Mouse (Mus musculus) right cerebral cortex, adult 18-20 months (tissue): Measurements from ENCODE around the gene Ift88.

Experiments
- DNase-seq: peaks from one replicate; pipeline ENCODE4 v3.0.0; 2022; ENCODE audit warnings: mixed read lengths

Gene Ift88

DNA sequence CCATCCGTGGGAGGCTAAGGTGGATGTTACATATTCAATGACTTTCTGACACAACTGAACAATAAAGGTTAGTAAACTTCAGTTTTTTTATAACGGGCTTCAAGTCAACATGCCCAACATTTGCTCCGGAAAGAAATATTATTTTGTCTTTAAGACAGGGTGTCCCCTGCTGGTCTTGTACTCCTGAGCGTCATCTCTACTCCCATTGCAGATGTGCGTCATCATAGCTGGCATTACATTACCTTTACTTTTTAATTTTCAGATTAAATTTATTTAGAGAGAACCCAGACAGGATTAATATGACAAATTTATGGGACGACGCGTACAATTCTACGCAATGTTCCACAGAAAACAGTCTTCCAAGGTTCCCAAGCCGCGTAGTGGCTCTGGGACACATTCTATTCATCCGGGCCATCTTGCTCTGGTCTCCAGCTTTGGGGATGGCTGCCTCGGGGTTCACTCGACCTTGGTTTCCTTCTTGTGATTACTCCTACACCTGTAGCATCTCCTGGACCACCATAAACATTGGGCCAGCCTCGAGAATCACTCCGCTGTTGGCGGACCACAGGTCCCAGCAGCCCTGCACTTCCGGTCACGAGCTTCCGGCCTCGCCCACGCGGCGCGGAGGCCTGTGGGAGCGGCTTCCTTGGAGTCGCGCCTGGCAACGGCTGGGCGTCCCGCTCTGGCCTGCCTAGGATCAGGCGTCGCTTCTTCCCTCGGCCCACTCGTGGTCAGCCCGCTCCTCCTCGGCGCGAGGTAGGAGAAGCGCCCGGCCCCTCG, at the start of gene Ift88:
Gene Ift88 (plus strand): TSS at position 631 of the 780 bp plus-strand sequence.
- peak; percentile 96 for DNase-seq

- no peak for DNase-seq
Observed at GRCm38 (mm10) chr14:57375205-57375604, 48.7 kb upstream of the Ift88 start.

- no peak for DNase-seq
Observed at GRCm38 (mm10) chr14:57376016-57376415, 47.8 kb upstream of the Ift88 start.

GRCm38 (mm10) chr14:57376956-57377355, 46.9 kb upstream of the Ift88 start:
- no peak for DNase-seq

DNA sequence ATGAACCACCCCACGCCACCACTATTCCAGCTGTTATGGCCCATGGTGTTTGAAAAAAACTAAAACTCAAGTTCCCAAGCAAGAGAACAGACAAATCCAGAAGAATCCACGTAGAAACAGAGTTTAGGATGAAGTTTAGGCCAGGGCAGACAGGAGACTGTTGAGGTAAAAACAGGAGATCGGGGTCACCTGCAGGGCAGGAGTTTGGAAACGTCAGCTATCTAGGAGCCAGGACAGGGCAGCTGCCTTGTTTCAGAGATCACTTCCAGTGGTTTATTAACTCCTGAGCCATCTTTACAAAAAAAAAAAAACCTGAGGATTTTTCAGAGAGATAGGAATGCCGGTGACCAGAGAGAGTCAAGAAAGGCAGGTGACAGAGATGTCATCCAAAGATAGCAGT, 46.3 kb upstream of the Ift88 start:
- no peak for DNase-seq

GRCm38 (mm10) chr14:57385667-57386066, 38.2 kb upstream of the Ift88 start:
- no peak for DNase-seq

GRCm38 (mm10) chr14:57386758-57387561, 36.9 kb upstream of the Ift88 start:
- no peak for DNase-seq

DNA sequence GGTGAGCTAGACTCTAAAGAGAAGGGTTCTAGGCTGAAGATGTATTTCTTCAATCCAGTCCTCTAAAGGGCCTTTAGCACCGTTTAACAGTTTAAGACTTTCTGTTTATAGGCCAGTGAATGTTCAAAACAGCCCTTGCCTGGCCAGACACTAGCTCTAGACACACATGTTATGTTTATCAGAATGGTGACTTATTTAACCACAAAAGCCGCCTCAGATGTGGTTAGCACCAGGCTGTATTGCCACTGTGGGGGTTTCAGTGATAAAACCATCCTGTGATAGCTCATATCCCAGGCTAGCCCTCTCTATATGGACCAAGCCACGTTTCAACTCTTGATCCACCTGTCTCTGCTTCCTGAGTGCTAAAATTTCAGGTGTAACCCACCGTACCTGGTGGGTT, 32.2 kb upstream of the Ift88 start:
- DNase-seq: no peak

DNA sequence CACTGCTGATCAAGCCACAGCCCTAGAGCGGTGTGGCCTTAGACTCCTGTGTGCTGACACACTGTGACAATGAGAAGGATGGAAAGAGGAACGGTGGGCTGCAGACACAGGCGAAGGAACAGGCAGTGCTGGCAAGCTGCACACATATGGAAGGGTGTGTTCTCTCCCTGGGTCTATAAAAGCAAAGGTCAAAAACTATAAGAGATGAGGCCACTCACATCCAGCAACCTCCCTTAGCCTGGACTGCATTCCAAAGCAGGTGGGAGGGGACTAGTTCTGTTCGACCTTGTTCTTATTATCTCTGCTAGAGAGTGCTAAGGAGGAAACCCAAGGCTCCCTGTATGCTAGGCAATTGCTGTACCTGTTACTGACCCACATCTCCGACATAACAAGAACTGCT, 31.6 kb upstream of the Ift88 start:
- DNase-seq: no peak

- no peak for DNase-seq
Observed at GRCm38 (mm10) chr14:57395470-57395869, 28.4 kb upstream of the Ift88 start.

- DNase-seq: no peak
Observed at GRCm38 (mm10) chr14:57397221-57397620, 26.6 kb upstream of the Ift88 start.

DNA sequence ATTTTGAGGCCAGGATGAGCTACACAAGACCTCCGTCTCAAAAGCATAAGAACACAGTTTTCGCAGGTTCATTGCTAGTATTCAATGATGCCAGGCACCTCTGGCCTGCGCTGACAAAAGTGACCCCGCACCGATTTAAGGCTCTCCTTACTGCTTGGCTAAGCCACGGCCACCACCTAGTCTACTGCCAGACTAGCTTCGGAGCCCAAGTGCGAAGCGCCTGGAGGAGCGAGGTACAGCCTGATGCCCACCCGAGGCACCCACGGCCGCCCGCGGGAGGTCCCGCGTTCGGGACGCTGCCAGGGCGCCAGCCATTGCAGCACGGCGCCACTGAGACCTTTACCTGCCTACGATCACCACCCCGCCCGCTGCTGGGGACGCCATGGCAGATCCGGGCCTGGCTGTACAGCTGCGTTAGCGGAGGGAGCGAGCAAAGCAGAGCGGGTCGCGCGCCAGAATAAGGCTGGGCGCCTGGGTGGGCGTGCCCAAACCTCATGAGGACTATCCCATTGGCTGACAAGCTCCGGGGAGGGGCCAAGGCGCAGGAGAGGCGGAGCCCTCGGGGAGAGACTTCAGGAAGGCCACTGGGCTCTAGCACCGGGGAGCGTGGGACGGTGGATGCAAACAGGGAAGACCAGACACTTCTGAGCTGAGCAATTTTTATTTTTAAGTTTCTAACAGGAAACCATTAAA, 25.7 kb upstream of the Ift88 start, which contains the start of gene Cryl1:
Gene Cryl1 (minus strand): TSS at position 465 of the 693 bp plus-strand sequence.
- DNase-seq: peak; percentile 95

DNA sequence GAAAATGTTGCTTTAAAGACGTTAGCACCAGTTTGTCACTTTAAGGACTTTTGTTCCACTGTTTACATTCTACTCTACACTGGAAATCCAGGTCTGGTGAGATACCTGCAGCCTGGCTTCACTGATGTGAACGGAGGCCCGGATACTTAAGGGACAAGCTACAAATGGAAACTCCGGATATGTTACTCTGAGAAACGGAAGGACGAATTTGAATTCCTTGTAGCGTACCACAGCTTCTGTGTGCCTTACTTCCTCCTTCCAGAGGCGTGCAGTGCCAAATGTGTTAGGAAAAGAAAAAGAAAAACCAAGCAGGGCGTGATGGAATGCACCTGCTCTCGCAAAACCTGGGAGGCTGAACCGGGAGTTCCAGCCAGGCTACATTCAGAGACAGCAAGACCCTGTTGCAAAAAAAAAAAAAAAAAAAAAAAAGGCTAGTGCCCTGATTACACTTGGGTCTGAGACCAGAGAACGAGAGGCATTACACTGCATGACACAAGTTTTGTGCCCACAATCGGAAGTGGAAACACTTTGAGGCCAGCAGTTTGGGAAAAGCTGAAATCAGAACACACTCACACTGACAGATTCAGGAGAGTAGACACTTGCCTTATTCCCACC, 24.9 kb upstream of the Ift88 start:
- no peak for DNase-seq

DNA sequence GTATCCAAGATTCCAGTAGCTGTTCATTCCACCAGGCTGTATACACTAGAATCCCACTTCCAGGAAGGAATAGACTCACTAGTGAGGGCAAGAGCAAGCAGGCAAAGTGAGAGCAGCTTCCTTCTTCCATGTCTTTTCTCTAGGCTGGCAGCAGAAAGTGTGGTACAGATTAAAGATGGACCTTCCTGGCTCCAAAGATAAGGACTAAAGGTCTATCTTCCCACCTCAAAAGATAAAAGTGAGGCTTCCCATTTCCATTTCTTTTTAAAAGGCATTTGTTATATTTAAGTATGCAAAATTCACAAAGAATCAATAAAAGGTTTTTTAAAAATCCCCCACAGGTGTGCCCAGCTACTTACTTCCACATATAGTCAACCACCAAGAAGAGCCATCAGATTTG, 21.0 kb upstream of the Ift88 start:
- no peak for DNase-seq

- no peak for DNase-seq
Observed at GRCm38 (mm10) chr14:57407039-57407987, 16.5 kb upstream of the Ift88 start.

DNA sequence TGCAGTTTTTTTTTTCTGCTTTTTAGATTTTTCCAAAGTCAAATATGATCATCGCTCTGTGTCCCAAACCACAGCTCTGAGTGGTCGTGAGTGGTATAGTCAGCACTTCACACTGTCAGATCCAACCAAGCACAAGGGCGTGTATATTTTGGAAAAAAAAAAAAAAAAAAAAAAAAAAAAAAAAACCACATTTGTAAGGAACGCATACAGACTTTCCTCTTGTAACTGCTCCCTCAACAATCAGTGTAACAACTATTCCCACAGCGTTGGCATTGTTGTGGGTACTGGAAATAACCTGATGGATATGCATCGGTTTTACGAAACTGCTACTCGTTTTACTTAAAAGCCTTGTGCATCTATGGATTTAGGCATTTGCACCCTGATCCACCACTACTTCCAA, 15.8 kb upstream of the Ift88 start:
- no peak for DNase-seq

GRCm38 (mm10) chr14:57409106-57409505, 14.8 kb upstream of the Ift88 start:
- DNase-seq: no peak

- DNase-seq: peak; percentile 53
Observed at GRCm38 (mm10) chr14:57412166-57412565, 11.7 kb upstream of the Ift88 start.

- DNase-seq: no peak
Observed at GRCm38 (mm10) chr14:57417187-57417586, 6.7 kb upstream of the Ift88 start.

DNA sequence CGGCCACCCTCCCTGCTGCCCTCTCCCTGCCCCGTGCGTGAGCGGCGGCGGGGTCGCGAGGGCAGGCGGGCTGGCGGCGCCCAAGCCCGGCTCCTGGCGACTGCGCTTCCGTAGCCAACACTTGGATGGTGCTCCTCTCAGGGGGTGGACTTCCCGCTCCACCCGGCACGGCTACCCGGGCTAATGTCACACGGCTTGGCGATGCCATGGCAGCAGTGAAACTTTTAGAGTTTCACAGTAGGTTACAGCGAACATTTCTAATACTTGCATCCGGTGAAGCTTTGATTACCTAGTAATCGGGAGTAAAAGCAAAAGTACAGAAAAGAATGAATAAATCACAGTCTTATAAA, 325 bp downstream of the Ift88 start:
- no peak for DNase-seq

- DNase-seq: no peak
Observed at GRCm38 (mm10) chr14:57430451-57430850, 6.6 kb downstream of the Ift88 start.

GRCm38 (mm10) chr14:57452516-57452915, 28.7 kb downstream of the Ift88 start:
- no peak for DNase-seq
